Mouse (Mus musculus) CH12.LX (cell line): ENCODE results near the gene Trmt10c.

Source experiments
- CTCF ChIP-seq, 2 experiments: IDR thresholded peaks in 1 of 2; conservative IDR thresholded peaks in 1 of 2; 2 replicates each; pipeline ENCODE4 v1.5.1; 2011 to 2012; ENCODE audit warnings: low read depth in 2 of 2, low read length in 2 of 2, improper control_type of control experiment in 1 of 2, inconsistent platforms in 1 of 2, mild to moderate bottlenecking in 1 of 2, moderate library complexity in 1 of 2
- ELF1 ChIP-seq: IDR thresholded peaks from 2 replicates; pipeline ENCODE4 v1.6.1; 2014; ENCODE audit warnings: low read depth, mild to moderate bottlenecking, inconsistent platforms, low read length, improper control_type of control experiment
- EP300 ChIP-seq: IDR thresholded peaks from 2 replicates; pipeline ENCODE4 v1.6.1; 2011; ENCODE audit warnings: low read length, improper control_type of control experiment
- HCFC1 ChIP-seq: IDR thresholded peaks from 2 replicates; pipeline ENCODE4 v1.6.1; 2012; ENCODE audit warnings: low read depth, mild to moderate bottlenecking, inconsistent platforms, low read length, improper control_type of control experiment
- JUND ChIP-seq: conservative IDR thresholded peaks from 2 replicates; pipeline ENCODE4 v1.6.1; 2011; ENCODE audit warnings: low read depth, low read length, improper control_type of control experiment
- POLR2A ChIP-seq: IDR thresholded peaks from 2 replicates; pipeline ENCODE4 v1.6.1; 2011; ENCODE audit warnings: low read depth, mild to moderate bottlenecking, improper control_type of control experiment, low read length
- RCOR1 ChIP-seq: conservative IDR thresholded peaks from 2 replicates; pipeline ENCODE4 v1.6.1; 2012; ENCODE audit warnings: low read depth, mild to moderate bottlenecking, inconsistent platforms, low read length, improper control_type of control experiment
- UBTF ChIP-seq: IDR thresholded peaks from 2 replicates; pipeline ENCODE4 v1.6.1; 2012; ENCODE audit warnings: low read depth, mild to moderate bottlenecking, inconsistent platforms, low read length, improper control_type of control experiment, moderate library complexity
- ZMIZ1 ChIP-seq: IDR thresholded peaks from 2 replicates; pipeline ENCODE4 v1.6.1; 2012; ENCODE audit warnings: low read depth, mild to moderate bottlenecking, inconsistent platforms, low read length, improper control_type of control experiment

- TF ChIP-seq EP300 = no peak
- TF ChIP-seq RCOR1 = no peak
- no peak for TF ChIP-seq HCFC1
- no peak for TF ChIP-seq CTCF (conservative IDR thresholded peaks at IDR 0.05 in 1 of 2, IDR thresholded peaks at IDR 0.05 in 1 of 2; ENCODE audit: low read depth in 2 of 2, low read length in 2 of 2)
- no peak for TF ChIP-seq ZMIZ1
- no peak for TF ChIP-seq POLR2A
- TF ChIP-seq JUND = no peak
- TF ChIP-seq UBTF = no peak
- no peak for TF ChIP-seq ELF1
Measured at GRCm38 (mm10) chr16:56076121-56076869, 38.7 kb upstream of the Trmt10c start.
